Mouse (Mus musculus) liver, embryonic 14.5 days (tissue): Measurements from ENCODE around the gene Mad2l1bp. TPM values are rescaled to one million over a fixed set of nuclear protein-coding genes. Genes with fewer than 3 reads are reported as not detected.

Source experiments
- ATAC-seq: fragments of 200-750 bp; cut with Nextera tagmentation; 2 replicates; pipeline ENCODE4 v1.8.0; 2017; ENCODE audit warnings: moderate number of reproducible peaks, mild to moderate bottlenecking, moderate library complexity; ENCODE audit not compliant: insufficient read depth
- DNase-seq, 3 experiments: peaks; one replicate each; pipeline ENCODE4 v3.0.0-alpha.2; 2012 to 2013; ENCODE audit warnings: low read depth in 3 of 3, low spot score in 3 of 3
- H3K27ac ChIP-seq: fragments of 300-500 bp; sonication (generic); 2 replicates; pipeline ENCODE4 v1.5.1; 2014; ENCODE audit warnings: moderate library complexity, mild to moderate bottlenecking, control low read depth, inconsistent platforms
- H3K27me3 ChIP-seq: fragments of 300-500 bp; sonication (generic); 2 replicates; pipeline ENCODE4 v1.6.1; 2014; ENCODE audit warnings: mild to moderate bottlenecking, low read length, moderate library complexity; ENCODE audit not compliant: control insufficient read depth, insufficient read depth
- H3K36me3 ChIP-seq: fragments of 300-500 bp; sonication (generic); replicated peaks from 2 replicates; pipeline ENCODE4 v1.6.1; 2014; ENCODE audit warnings: low read depth; ENCODE audit not compliant: control insufficient read depth, insufficient read depth
- H3K4me1 ChIP-seq, 2 experiments: fragments of 200-500 bp in 1 of 2; fragments of 300-500 bp in 1 of 2; sonication (generic) in 1 of 2; replicated peaks; 2 replicates each; pipeline ENCODE4 v1.6.1; 2012 to 2014; ENCODE audit warnings: antibody characterized with exemption in 1 of 2, inconsistent platforms in 1 of 2, low read length in 1 of 2; ENCODE audit not compliant: control insufficient read depth in 2 of 2, insufficient read depth in 2 of 2
- H3K4me2 ChIP-seq: fragments of 300-500 bp; sonication (generic); 2 replicates; pipeline ENCODE4 v1.6.1; 2014; ENCODE audit warnings: low read depth, mild to moderate bottlenecking, control low read depth, moderate library complexity
- H3K4me3 ChIP-seq, 2 experiments: fragments of 200-500 bp in 1 of 2; fragments of 300-500 bp in 1 of 2; sonication (generic) in 1 of 2; 2 replicates each; pipeline ENCODE4 v1.5.1; 2012 to 2014; ENCODE audit warnings: low read depth in 2 of 2, low read length in 2 of 2, mild to moderate bottlenecking in 2 of 2, control low read depth in 1 of 2, inconsistent platforms in 1 of 2, moderate library complexity in 1 of 2; ENCODE audit not compliant: insufficient read depth in 1 of 2
- H3K9ac ChIP-seq: fragments of 300-500 bp; sonication (generic); replicated peaks from 2 replicates; pipeline ENCODE4 v1.6.1; 2014; ENCODE audit warnings: mild to moderate bottlenecking, control low read depth, moderate library complexity
- H3K9me3 ChIP-seq: fragments of 300-500 bp; sonication (generic); 2 replicates; pipeline ENCODE4 v1.6.1; 2016; ENCODE audit warnings: low read length, mixed read lengths; ENCODE audit not compliant: control insufficient read depth
- CTCF ChIP-seq: IDR thresholded peaks from 2 replicates; pipeline ENCODE4 v1.5.1; 2016; ENCODE audit warnings: antibody characterized with exemption, low read depth, control low read depth
- EP300 ChIP-seq: IDR thresholded peaks from 2 replicates; pipeline ENCODE4 v1.6.1; 2016; ENCODE audit warnings: antibody characterized with exemption, low read depth
- WGBS: fragments of 180-500 bp; shearing (Covaris S2); extraction: QIAGEN DNeasy Blood & Tissue Kit; methylation state at CpG from one replicate; pipeline ENCODE4 v1.1.7; 2014; ENCODE audit not compliant: insufficient replicate concordance; 5-methylcytosine and 5-hydroxymethylcytosine counted together
- polyA plus RNA-seq, 2 experiments: library from polyadenylated mRNA; depleted of rRNA in 1 of 2; stranded (reverse) in 1 of 2; unstranded in 1 of 2; fragments of >200 nt; fragmentation: Nextera tagmentation in 1 of 2; extraction: Ambion mirVana in 1 of 2; gene quantifications; 2 replicates each; pipeline versions ENCODE4 v1.2.1 to v1.2.3; 2012 to 2014

Mad2l1bp gene
- polyA plus RNA-seq, 2 experiments = 25.6 to 37.2 TPM

GRCm38 (mm10) chr17:46167014-46167413 is 13.7 kb upstream of the Mad2l1bp start:
- no peak overlapping the region for H3K4me3 ChIP-seq
- no peak overlapping the region for H3K27ac ChIP-seq
- peaks cover 13 to 17% of the 10 kb centered on the region in 2 experiments for H3K4me1 ChIP-seq
- H3K36me3 ChIP-seq = peaks cover 96% of the 10 kb centered on the region
- no peak overlapping the region for H3K9ac ChIP-seq
- DNase-seq = no peak
- no peaks in the 10 kb centered on the region for H3K9me3 ChIP-seq
- WGBS = 81% methylated on average over 11 of the region's 11 CpGs
- no peak for ATAC-seq
- no peaks in the 10 kb centered on the region for H3K27me3 ChIP-seq
- TF ChIP-seq EP300 = no peak
- TF ChIP-seq CTCF = peak; percentile 78
- no peak overlapping the region for H3K4me2 ChIP-seq

GRCm38 (mm10) chr17:46166270-46166669 is 12.9 kb upstream of the Mad2l1bp start:
- peaks cover 95% of the 10 kb centered on the region for H3K36me3 ChIP-seq
- H3K9me3 ChIP-seq = no peaks in the 10 kb centered on the region
- DNase-seq = no peak
- no peak overlapping the region for H3K4me3 ChIP-seq
- H3K4me1 ChIP-seq = peaks cover 18 to 24% of the 10 kb centered on the region in 2 experiments
- 80% methylated on average over 5 of the region's 5 CpGs for WGBS
- ATAC-seq = no peak
- H3K27ac ChIP-seq = no peak overlapping the region
- H3K4me2 ChIP-seq = no peak overlapping the region
- H3K27me3 ChIP-seq = no peaks in the 10 kb centered on the region
- H3K9ac ChIP-seq = no peak overlapping the region
- no peak for TF ChIP-seq CTCF
- no peak for TF ChIP-seq EP300

- ATAC-seq = no peak
- WGBS = 90% methylated on average over 12 of the region's 12 CpGs
- H3K27ac ChIP-seq = no peak overlapping the region
Observed at GRCm38 (mm10) chr17:46165460-46165859, 12.1 kb upstream of the Mad2l1bp start.

GRCm38 (mm10) chr17:46164791-46165190 is 11.4 kb upstream of the Mad2l1bp start:
- no peak for ATAC-seq
- Histone ChIP-seq H3K4me1 (peaks cover 18 to 24% of the 10 kb centered on the region in 2 experiments), H3K27me3 (no peaks in the 10 kb centered on the region), H3K36me3 (peaks cover 80% of the 10 kb centered on the region), H3K9me3 (no peaks in the 10 kb centered on the region), H3K27ac (no peak overlapping the region), H3K9ac (no peak overlapping the region), H3K4me3 (no peak overlapping the region), H3K4me2 (no peak overlapping the region)
- 93% methylated on average over 10 of the region's 10 CpGs for WGBS
- DNase-seq = no peak
- TF ChIP-seq EP300 (no peak), CTCF (no peak)

More at GRCm38 (mm10) chr17:46165460-46165859, 12.1 kb upstream of the Mad2l1bp start:
- Histone ChIP-seq H3K4me3 (no peak overlapping the region), H3K27me3 (no peaks in the 10 kb centered on the region), H3K4me2 (no peak overlapping the region), H3K36me3 (peaks cover 87% of the 10 kb centered on the region), H3K9me3 (no peaks in the 10 kb centered on the region), H3K4me1 (peaks cover 18 to 24% of the 10 kb centered on the region in 2 experiments), H3K9ac (no peak overlapping the region)
- no peak for DNase-seq
- TF ChIP-seq EP300 = no peak
- TF ChIP-seq CTCF = no peak

GRCm38 (mm10) chr17:46164301-46164700 is 10.9 kb upstream of the Mad2l1bp start:
- peaks cover 18 to 24% of the 10 kb centered on the region in 2 experiments for H3K4me1 ChIP-seq
- peaks cover 76% of the 10 kb centered on the region for H3K36me3 ChIP-seq
- no peak overlapping the region for H3K4me3 ChIP-seq
- H3K9ac ChIP-seq = no peak overlapping the region
- H3K9me3 ChIP-seq = no peaks in the 10 kb centered on the region
- no peak for DNase-seq
- no peak for TF ChIP-seq CTCF
- no peak for TF ChIP-seq EP300
- no peaks in the 10 kb centered on the region for H3K27me3 ChIP-seq
- no peak for ATAC-seq
- no peak overlapping the region for H3K27ac ChIP-seq
- no peak overlapping the region for H3K4me2 ChIP-seq
- 95% methylated on average over 8 of the region's 8 CpGs for WGBS
